Comparison of ENCODE assay signal across 8 mouse cellular contexts in genomic region chr8:70506328-70507026, GRCm38 (mm10). TPM values are rescaled to one million over a fixed set of nuclear protein-coding genes. Genes with fewer than 3 reads are reported as not detected.
DNase-seq lines count a peak whose midpoint lies in the region; ATAC-seq and TF ChIP-seq lines count a peak whose summit lies in the region.

Gene Rex1bd (minus strand): TSS chr8:70506752.

- peak within 1 kb of the TSS; percentile 82 for H3K4me2 ChIP-seq in heart, embryonic 12.5 days
- H3K4me2 ChIP-seq in liver, embryonic 12.5 days, result peak within 1 kb of the TSS; percentile 84
- H3K4me2 ChIP-seq in stomach, embryonic 15.5 days, result peak within 1 kb of the TSS; percentile 88

- H3K79me3 ChIP-seq in C2C12 (ENCODE audit: low read depth), result peaks cover 34% of the 10 kb centered on the region

- no peaks in the 10 kb centered on the region for H3K27me3 ChIP-seq in C2C12 (ENCODE audit: control insufficient read depth, insufficient read depth, insufficient read length)
- H3K27me3 ChIP-seq in erythroblast, embryonic 14.5 days (ENCODE audit: control insufficient read depth), result peaks cover 17% of the 10 kb centered on the region
- H3K27me3 ChIP-seq in heart, embryonic 12.5 days (replicated peaks), result peaks cover 27% of the 10 kb centered on the region
- peaks cover 30% of the 10 kb centered on the region for H3K27me3 ChIP-seq in liver, embryonic 12.5 days (replicated peaks)
- H3K27me3 ChIP-seq in stomach, embryonic 15.5 days (replicated peaks), result peaks cover 21% of the 10 kb centered on the region

- ATAC-seq in heart, embryonic 12.5 days (ENCODE audit: insufficient number of reproducible peaks, low FRiP score), result peak; percentile 89
- ATAC-seq in liver, embryonic 12.5 days, result peak; percentile 84
- peak; percentile 87 for ATAC-seq in stomach, embryonic 15.5 days (ENCODE audit: insufficient read depth, low FRiP score, low read depth)

- DNase-seq in brain, embryonic 14.5 days (ENCODE audit: low read depth), result peak; percentile 97
- peak; percentile 97 for DNase-seq in kidney, postnatal 10 days
- peak; percentile 91 to 93 for DNase-seq in natural killer cell, adult 2 months (ENCODE audit: low spot score in 2 of 2)

- WGBS in heart, embryonic 12.5 days, result 3% methylated on average over 40 of the region's 40 CpGs
- WGBS in liver, embryonic 12.5 days (ENCODE audit: insufficient replicate concordance), result 1% methylated on average over 40 of the region's 40 CpGs
- 3% methylated on average over 40 of the region's 40 CpGs for whole genome bisulfite sequencing in stomach, embryonic 15.5 days

- peak within 1 kb of the TSS; percentile 69 for H3ac ChIP-seq in C2C12 (ENCODE audit: control insufficient read depth, insufficient read length, low read depth)

- peak; percentile 63; the same call in 1 of the 2 replicates for TF ChIP-seq POLR2A in brain, embryonic 14.5 days (IDR thresholded peaks at IDR 0.05; ENCODE audit: borderline replicate concordance, extremely low read depth, insufficient read depth, insufficient read length, poor library complexity, severe bottlenecking)

- peak within 1 kb of the TSS; percentile 48 for H3K4me3 ChIP-seq in C2C12 (ENCODE audit: insufficient read depth, poor library complexity, severe bottlenecking)
- H3K4me3 ChIP-seq in erythroblast, embryonic 14.5 days (replicated peaks), result peak within 1 kb of the TSS; percentile 83
- peak within 1 kb of the TSS; percentile 74 for H3K4me3 ChIP-seq in heart, embryonic 12.5 days
- H3K4me3 ChIP-seq in liver, embryonic 12.5 days, result peak within 1 kb of the TSS; percentile 70
- peak within 1 kb of the TSS; percentile 82 for H3K4me3 ChIP-seq in stomach, embryonic 15.5 days (replicated peaks)

- peak; percentile 93 for TF ChIP-seq CTCF in C2C12 (IDR thresholded peaks at IDR 0.05; ENCODE audit: control insufficient read depth, insufficient read depth, insufficient read length)
- peak; percentile 88 for TF ChIP-seq CTCF in brain, embryonic 14.5 days (IDR thresholded peaks at IDR 0.05; ENCODE audit: borderline replicate concordance, extremely low read depth, insufficient read depth, insufficient read length)

- H3K36me3 ChIP-seq in C2C12 (ENCODE audit: control insufficient read depth, insufficient read depth), result peaks cover 34% of the 10 kb centered on the region
- peaks cover 54% of the 10 kb centered on the region for H3K36me3 ChIP-seq in erythroblast, embryonic 14.5 days (ENCODE audit: control insufficient read depth)
- H3K36me3 ChIP-seq in heart, embryonic 12.5 days, result peaks cover 22% of the 10 kb centered on the region
- peaks cover 40% of the 10 kb centered on the region for H3K36me3 ChIP-seq in liver, embryonic 12.5 days
- peaks cover 18% of the 10 kb centered on the region for H3K36me3 ChIP-seq in stomach, embryonic 15.5 days

- peaks cover 75% of the 10 kb centered on the region for H3K4me1 ChIP-seq in erythroblast, embryonic 14.5 days (ENCODE audit: control insufficient read depth)
- peaks cover 46% of the 10 kb centered on the region for H3K4me1 ChIP-seq in heart, embryonic 12.5 days (replicated peaks)
- peaks cover 79% of the 10 kb centered on the region for H3K4me1 ChIP-seq in liver, embryonic 12.5 days
- H3K4me1 ChIP-seq in stomach, embryonic 15.5 days, result peaks cover 57% of the 10 kb centered on the region

- H3K9ac ChIP-seq in heart, embryonic 12.5 days, result peak within 1 kb of the TSS; percentile 91
- H3K9ac ChIP-seq in liver, embryonic 12.5 days, result peak within 1 kb of the TSS; percentile 79
- peak within 1 kb of the TSS; percentile 78 for H3K9ac ChIP-seq in stomach, embryonic 15.5 days

- peaks cover 53% of the 10 kb centered on the region for H3K79me2 ChIP-seq in C2C12 (ENCODE audit: control insufficient read depth, insufficient read depth)

- H3K9me3 ChIP-seq in erythroblast, embryonic 14.5 days (ENCODE audit: control insufficient read depth, low read length), result no peaks in the 10 kb centered on the region
- no peaks in the 10 kb centered on the region for H3K9me3 ChIP-seq in heart, embryonic 12.5 days (replicated peaks)
- no peaks in the 10 kb centered on the region for H3K9me3 ChIP-seq in liver, embryonic 12.5 days (replicated peaks)
- no peaks in the 10 kb centered on the region for H3K9me3 ChIP-seq in stomach, embryonic 15.5 days

- H3K27ac ChIP-seq in heart, embryonic 12.5 days (ENCODE audit: poor library complexity, severe bottlenecking), result peak within 1 kb of the TSS; percentile 91
- H3K27ac ChIP-seq in liver, embryonic 12.5 days, result peak within 1 kb of the TSS; percentile 90
- H3K27ac ChIP-seq in stomach, embryonic 15.5 days, result peak within 1 kb of the TSS; percentile 95

TF ChIP-seq in C2C12, 6 proteins besides CTCF, POLR2A, EP300 and RAD21:
- TF ChIP-seq MYOG (IDR thresholded peaks at IDR 0.05; ENCODE audit: control insufficient read depth, extremely low read depth, insufficient read length), result no peak
- no peak for TF ChIP-seq MYOD1 (IDR thresholded peaks at IDR 0.05; ENCODE audit: control insufficient read depth, insufficient read length, low read depth)
- TF ChIP-seq CEBPB (IDR thresholded peaks at IDR 0.05; ENCODE audit: low read depth), result no peak
- no peak for TF ChIP-seq MAX (IDR thresholded peaks at IDR 0.05)
- TF ChIP-seq FOSL1 (IDR thresholded peaks at IDR 0.05; ENCODE audit: insufficient read depth, low read length, poor library complexity, severe bottlenecking), result no peak
- no peak for TF ChIP-seq USF1 (IDR thresholded peaks at IDR 0.05; ENCODE audit: low read depth)

RNA-seq across cellular contexts. Expression of gene Rex1bd, which starts in this region (rescaled TPM):
- 199 TPM for polyA plus RNA-seq in C2C12 (2012; fragmentation: generic; extraction: Trizol)
- polyA plus RNA-seq in brain, embryonic 14.5 days (2012; rRNA removed), result 175 and 234 TPM in 2 replicates
- 53.1 and 68.2 TPM in 2 replicates for polyA plus RNA-seq in erythroblast, embryonic 14.5 days (2012)
- polyA plus RNA-seq in heart, embryonic 12.5 days (2016; fragmentation: Nextera tagmentation; extraction: Ambion mirVana), result 115 TPM in 2 replicates
- polyA plus RNA-seq in liver, embryonic 12.5 days (2016; fragmentation: Nextera tagmentation; extraction: Ambion mirVana), result 85.6 and 86.6 TPM in 2 replicates
- 125 and 130 TPM in 2 replicates for polyA plus RNA-seq in stomach, embryonic 15.5 days (2015; fragmentation: Nextera tagmentation; extraction: Ambion mirVana)

Comparison
In these comparisons a context has a peak if more than half of its experiments do, and no peak if none do; other contexts are left out.
1. Peak in every context shown above with its lines: DNase-seq, ATAC-seq, H3K4me3 ChIP-seq and H3K27ac ChIP-seq.